Mouse (Mus musculus): ENCODE results near the gene Twnk. TPM values are rescaled to one million over a fixed set of nuclear protein-coding genes. Genes with fewer than 3 reads are reported as not detected.

Gene Twnk
- 10 to 100 TPM; 30.6 to 34.6 (median 31.4) TPM for total RNA-seq (2022)

- DNase-seq (ENCODE audit: low spot score) = no peak
Observed at GRCm38 (mm10) chr19:45005444-45005843, at the start of gene Twnk. Gene Twnk (plus strand): TSS chr19:45005663.

GRCm38 (mm10) chr19:44959633-44960032, 45.8 kb upstream of the Twnk start:
- no peak for DNase-seq (ENCODE audit: low spot score)

GRCm38 (mm10) chr19:44965978-44966377, 39.5 kb upstream of the Twnk start:
- DNase-seq (ENCODE audit: low spot score) = no peak

- no peak for DNase-seq (ENCODE audit: low spot score)
Observed at GRCm38 (mm10) chr19:44968329-44968728, 37.1 kb upstream of the Twnk start.

GRCm38 (mm10) chr19:44976636-44977035, 28.8 kb upstream of the Twnk start:
- DNase-seq (ENCODE audit: low spot score) = no peak

- DNase-seq (ENCODE audit: low spot score) = no peak
Observed at GRCm38 (mm10) chr19:44977148-44977547, 28.3 kb upstream of the Twnk start.

GRCm38 (mm10) chr19:44980787-44981186, 24.7 kb upstream of the Twnk start:
- DNase-seq (ENCODE audit: low spot score) = no peak

GRCm38 (mm10) chr19:44982477-44983115, 22.9 kb upstream of the Twnk start:
- DNase-seq (ENCODE audit: low spot score) = no peak

GRCm38 (mm10) chr19:44983366-44983765, 22.1 kb upstream of the Twnk start:
- DNase-seq (ENCODE audit: low spot score) = no peak

- no peak for DNase-seq (ENCODE audit: low spot score)
Observed at GRCm38 (mm10) chr19:44984420-44984819, 21.0 kb upstream of the Twnk start.

- DNase-seq (ENCODE audit: low spot score) = no peak
Observed at GRCm38 (mm10) chr19:44985159-44985988, 20.1 kb upstream of the Twnk start.

GRCm38 (mm10) chr19:44987004-44987403, 18.5 kb upstream of the Twnk start:
- no peak for DNase-seq (ENCODE audit: low spot score)

- no peak for DNase-seq (ENCODE audit: low spot score)
Observed at GRCm38 (mm10) chr19:44987851-44988250, 17.6 kb upstream of the Twnk start.

GRCm38 (mm10) chr19:44988321-44988720, 17.1 kb upstream of the Twnk start:
- DNase-seq (ENCODE audit: low spot score) = no peak

- no peak for DNase-seq (ENCODE audit: low spot score)
Observed at GRCm38 (mm10) chr19:44988831-44989566, 16.5 kb upstream of the Twnk start, which contains the start of gene Sema4g. Gene Sema4g (plus strand): TSS chr19:44989101.

GRCm38 (mm10) chr19:44989567-44990495, 15.6 kb upstream of the Twnk start:
- DNase-seq (ENCODE audit: low spot score) = no peak

- no peak for DNase-seq (ENCODE audit: low spot score)
Observed at GRCm38 (mm10) chr19:44991031-44991430, 14.4 kb upstream of the Twnk start.

- no peak for DNase-seq (ENCODE audit: low spot score)
Observed at GRCm38 (mm10) chr19:44992246-44992645, 13.2 kb upstream of the Twnk start.

GRCm38 (mm10) chr19:44992712-44993111, 12.8 kb upstream of the Twnk start:
- DNase-seq (ENCODE audit: low spot score) = no peak

- no peak for DNase-seq (ENCODE audit: low spot score)
Observed at GRCm38 (mm10) chr19:44997786-44998185, 7.7 kb upstream of the Twnk start.

- no peak for DNase-seq (ENCODE audit: low spot score)
Observed at GRCm38 (mm10) chr19:44999647-45000046, 5.8 kb upstream of the Twnk start.

Measured in heart, adult 8-10 months (tissue).